Mouse (Mus musculus) heart, adult 10 weeks (tissue): ENCODE results near the gene Srp54c. TPM values are rescaled to one million over a fixed set of nuclear protein-coding genes. Genes with fewer than 3 reads are reported as not detected.

Experiments
- polyA plus RNA-seq: library from polyadenylated mRNA; stranded (reverse); fragments of 350-450 nt; fragmentation: Illumina TruSeq; extraction: RNeasy Lipid Tissue Mini Kit (QIAGEN cat#74804); gene quantifications from one replicate; pipeline ENCODE4 v1.2.3, GENCODE M21; 2014; ENCODE audit warnings: low read depth, low replicate concordance

Gene Srp54c
- polyA plus RNA-seq, result 67.8 TPM

GRCm38 (mm10) chr12:55229626-55230519, at the start of gene Srp54c:
TSS of gene Srp54c (plus strand) at chr12:55230168.

GRCm38 (mm10) chr12:55199306-55199705, 30.7 kb upstream of the Srp54c start, which contains the start of gene 1700047I17Rik2:
TSS of gene 1700047I17Rik2 (plus strand) at chr12:55199592.

GRCm38 (mm10) chr12:55299336-55299735, 69.4 kb downstream of the Srp54c start, which contains the start of gene 1110008L16Rik:
TSS of gene 1110008L16Rik (plus strand) at chr12:55299577.

GRCm38 (mm10) chr12:55302485-55303441, 72.8 kb downstream of the Srp54c start, which contains the start of gene Ppp2r3c:
TSS of gene Ppp2r3c (minus strand) at chr12:55302998.

Other genes with a start within 250 kb of the Srp54c start
- gene Gm20403, start 243.6 kb upstream of the Srp54c start, polyA plus RNA-seq, result not detected
- 2.6 TPM for gene Baz1a, start 215.8 kb upstream of the Srp54c start, polyA plus RNA-seq
- 20.9 TPM for gene 2700097O09Rik, start 150.1 kb upstream of the Srp54c start, polyA plus RNA-seq
- gene Srp54a, start 149.9 kb upstream of the Srp54c start, polyA plus RNA-seq, result 118 TPM
- gene Fam177a, start 105.7 kb upstream of the Srp54c start, polyA plus RNA-seq, result 8.2 TPM
- 40.2 TPM for gene Srp54b, start 75.1 kb upstream of the Srp54c start, polyA plus RNA-seq
- gene 1700047I17Rik2, start 30.6 kb upstream of the Srp54c start, polyA plus RNA-seq, result 7.9 TPM
- gene 1110008L16Rik, start 69.4 kb downstream of the Srp54c start, polyA plus RNA-seq, result 9.4 TPM
- 10.3 TPM for gene Ppp2r3c, start 72.8 kb downstream of the Srp54c start, polyA plus RNA-seq
- gene Psma6, start 154.1 kb downstream of the Srp54c start, polyA plus RNA-seq, result 219 TPM